Mouse (Mus musculus) frontal cortex, adult 2 months (tissue): Measurements from ENCODE around the gene Fam114a2. TPM values are rescaled to one million over a fixed set of nuclear protein-coding genes. Genes with fewer than 3 reads are reported as not detected.
"Not testable (repeated sequence)": the region's sequence is repeated elsewhere in the genome, so short reads cannot be mapped to it uniquely, and the experiment has no call there.

Experiments used
- DNase-seq, 2 experiments: peaks; one replicate each; pipeline ENCODE4 v3.0.0; 2022; ENCODE audit warnings: low spot score in 1 of 2; ENCODE audit errors: extremely low spot score in 1 of 2
- polyA plus RNA-seq: library from polyadenylated mRNA; depleted of rRNA; stranded (reverse); fragments of >200 nt; gene quantifications from 2 replicates; pipeline ENCODE4 v1.2.3, GENCODE M21; 2012; rRNA removed

Fam114a2 gene
- 42.2 and 42.7 TPM in 2 replicates for polyA plus RNA-seq

DNA sequence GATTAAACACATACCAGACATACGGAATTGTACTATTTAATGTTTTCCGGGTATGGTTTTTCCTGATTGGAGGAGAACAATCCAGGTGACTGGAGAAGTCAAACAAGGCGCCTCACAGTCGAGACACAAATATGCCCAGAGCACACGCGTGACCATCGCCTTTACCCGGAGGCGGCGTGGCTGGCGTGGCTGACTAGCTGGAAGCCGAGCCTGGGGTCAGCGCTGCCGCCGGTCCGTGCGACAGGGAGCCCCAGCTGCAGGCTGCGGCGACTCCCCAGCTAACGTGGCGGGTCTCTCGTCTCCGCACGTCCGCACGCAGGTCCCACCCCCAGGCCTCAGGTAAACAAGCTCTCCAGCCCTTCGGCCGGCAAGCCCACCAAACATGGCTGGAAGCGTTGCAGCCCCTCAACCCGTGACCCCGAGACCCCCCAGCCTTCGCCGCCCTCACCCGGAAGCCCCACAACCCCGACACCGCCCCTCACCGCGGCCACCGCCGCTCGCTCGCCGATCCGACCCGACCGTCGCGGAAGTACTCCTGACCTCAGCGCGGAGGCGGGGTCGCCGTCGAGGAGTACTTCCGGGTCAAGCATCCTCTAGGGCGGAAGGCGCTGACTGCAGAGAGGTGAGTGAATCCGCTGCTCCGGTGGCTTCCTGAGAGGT is at the start of gene Fam114a2, which contains the start of gene Mfap3:
Gene Fam114a2 (minus strand): TSS at position 527 of the 660 bp plus-strand sequence.
Gene Mfap3 (plus strand): TSS at position 574 of the 660 bp plus-strand sequence.
- peak; percentile 67 to 93 for DNase-seq

DNA sequence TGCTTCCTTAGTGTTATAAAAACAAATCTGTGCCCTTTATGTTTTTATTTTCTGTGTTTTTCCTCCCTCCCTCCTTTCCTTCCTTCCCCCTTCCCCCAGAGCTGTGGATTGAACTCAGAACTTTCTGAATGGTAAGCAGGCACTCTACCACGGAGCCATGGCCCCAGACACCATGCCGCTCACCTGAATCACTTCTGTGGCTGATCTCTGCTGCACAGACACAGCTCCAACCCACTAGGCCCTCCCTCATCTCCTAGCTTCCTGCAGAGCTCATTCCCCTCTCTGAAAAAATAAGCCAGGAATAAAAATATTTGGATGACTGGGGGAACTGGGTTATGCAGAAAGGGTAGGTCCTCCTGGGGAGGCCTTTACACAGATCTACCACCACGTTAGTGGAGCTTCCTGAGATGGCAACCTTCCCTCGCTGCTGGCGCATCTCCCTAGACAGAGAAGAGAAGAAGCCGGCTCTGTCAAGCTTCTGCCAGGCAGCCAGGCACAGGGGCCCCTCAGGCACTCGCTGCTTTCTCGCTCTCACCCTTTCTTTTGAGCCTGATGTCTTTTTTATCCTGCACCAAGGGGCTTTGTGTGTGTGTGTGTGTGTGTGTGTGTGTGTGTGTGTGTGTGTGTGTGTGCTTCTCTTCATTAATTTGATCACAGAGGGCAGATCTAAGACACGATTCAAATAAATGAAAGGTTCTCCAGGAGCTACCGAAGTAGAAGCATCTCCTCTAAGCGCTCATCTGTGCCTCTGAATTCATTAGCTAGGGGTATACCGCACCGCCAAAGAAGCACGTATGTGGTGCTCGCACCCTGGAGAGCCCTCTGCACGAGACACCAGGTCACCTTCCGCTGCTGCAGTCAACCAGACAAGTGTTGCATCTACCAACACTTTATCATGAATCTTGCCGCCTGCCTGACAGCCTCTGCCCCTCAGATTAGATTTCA is 47.9 kb upstream of the Fam114a2 start:
- DNase-seq: peak in 1 of 2 experiments; percentile 18

DNA sequence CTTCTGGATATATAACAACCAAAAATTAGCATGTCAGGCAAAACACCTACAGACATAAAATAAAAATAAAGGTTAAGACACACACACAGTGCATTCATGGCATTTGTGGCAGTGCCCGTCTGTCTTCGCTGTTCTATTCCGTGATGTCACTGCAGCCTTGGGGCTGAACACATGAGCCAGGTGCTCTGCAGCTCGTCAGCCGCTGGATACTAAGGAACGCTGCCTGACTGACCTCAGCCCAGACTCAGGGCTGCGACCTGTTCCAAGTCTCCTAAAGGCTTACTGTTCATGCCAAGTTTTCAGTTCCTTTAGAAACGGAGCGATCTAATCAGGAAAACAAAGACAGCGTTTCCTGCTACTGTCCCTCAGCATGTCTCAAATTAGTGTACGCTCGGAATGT is 46.1 kb upstream of the Fam114a2 start:
- DNase-seq: no peak

DNA sequence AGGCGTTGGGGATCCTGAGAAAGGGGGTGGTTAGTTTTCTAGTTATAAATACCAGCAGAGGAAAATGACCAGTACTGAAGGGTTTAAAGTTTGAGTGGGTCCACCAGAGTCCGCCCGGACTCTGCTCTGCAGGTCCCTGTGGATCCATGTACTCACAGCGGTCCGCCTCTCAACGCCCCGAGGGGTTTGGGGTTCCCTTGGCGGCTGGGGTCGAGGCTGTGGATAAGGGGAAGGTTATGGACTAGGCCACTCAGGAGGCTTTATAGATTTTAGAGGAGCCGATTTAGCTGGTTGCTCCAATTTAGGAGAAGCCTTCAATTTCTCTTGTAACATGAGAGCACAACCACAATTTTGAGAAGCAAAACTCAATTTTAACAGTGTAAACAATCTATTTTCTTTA is 39.5 kb upstream of the Fam114a2 start:
- not testable (repeated sequence) for DNase-seq

DNA sequence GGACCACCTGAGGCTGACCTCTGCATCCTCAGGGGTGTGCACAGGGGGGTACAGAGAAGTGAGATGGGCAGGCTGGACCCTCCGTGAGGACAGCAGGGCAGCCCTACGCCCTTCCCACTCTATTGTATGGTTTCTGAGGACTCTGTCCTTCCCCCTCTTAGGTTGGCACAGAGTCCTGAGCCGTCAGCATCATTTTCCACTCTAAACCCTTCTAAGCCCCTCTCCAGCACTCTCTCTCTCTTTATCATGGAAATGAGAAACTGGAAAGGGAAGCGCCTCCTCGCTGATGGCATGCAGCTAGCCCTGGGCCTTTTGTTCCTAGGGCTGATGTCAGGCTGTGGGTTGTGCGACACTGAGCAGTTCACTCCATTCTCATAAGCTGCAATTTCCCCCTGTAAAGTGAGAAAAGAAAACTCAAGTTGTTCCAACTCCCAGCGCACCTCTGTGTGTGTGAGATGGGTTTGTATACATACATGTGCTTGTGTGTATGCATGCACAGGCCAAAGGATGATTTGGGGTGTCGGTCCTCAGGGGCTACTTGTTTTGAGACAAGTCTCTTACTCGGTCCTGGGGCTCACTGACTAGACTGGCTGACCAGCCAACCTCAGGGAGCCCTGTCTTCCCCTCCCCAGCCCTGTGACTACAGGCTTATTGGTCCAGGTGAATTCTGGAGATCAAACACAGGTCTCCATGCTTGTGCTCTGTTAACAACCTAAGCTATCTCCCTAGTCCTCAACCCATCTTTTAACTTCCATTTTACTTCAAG is 34.8 kb upstream of the Fam114a2 start:
- no peak for DNase-seq

DNA sequence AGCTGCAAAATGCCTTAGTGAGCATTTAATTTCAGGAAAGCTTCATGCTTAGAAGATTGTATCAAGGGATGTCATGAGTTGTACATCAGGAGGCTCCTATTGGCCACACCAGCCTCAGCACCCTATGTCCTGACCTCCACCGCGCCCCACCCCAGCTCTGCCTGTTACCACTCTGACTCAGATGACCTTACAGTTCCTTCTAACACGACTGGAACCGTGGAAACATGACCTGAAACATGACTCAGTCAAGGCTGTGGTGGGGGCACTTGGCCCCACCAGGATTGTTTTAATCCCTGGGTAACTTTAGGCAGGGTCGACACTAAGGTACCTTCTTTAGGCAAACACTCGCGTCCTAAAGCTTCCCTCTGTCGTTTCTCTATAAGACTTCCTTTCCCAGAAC is 32.6 kb upstream of the Fam114a2 start:
- DNase-seq: no peak

DNA sequence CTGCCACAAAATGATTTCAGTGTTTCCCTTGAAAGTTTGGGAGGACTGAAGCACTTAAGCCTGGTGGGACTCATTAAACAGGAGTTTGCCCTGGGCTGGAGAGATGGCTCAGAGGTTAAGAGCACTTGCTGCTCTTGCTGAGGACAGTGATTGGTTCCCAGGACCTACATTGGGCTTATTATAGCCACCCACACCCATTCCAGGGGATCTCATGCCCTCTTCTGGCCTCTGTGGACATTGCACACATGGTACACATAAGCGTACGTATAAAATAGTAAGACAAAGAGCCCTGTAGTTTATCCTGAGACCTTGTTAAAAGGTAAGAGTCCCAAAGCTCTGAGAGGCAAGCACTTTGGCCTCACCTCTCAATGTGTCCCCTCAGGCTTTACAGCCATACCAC is 31.8 kb upstream of the Fam114a2 start:
- no peak for DNase-seq

DNA sequence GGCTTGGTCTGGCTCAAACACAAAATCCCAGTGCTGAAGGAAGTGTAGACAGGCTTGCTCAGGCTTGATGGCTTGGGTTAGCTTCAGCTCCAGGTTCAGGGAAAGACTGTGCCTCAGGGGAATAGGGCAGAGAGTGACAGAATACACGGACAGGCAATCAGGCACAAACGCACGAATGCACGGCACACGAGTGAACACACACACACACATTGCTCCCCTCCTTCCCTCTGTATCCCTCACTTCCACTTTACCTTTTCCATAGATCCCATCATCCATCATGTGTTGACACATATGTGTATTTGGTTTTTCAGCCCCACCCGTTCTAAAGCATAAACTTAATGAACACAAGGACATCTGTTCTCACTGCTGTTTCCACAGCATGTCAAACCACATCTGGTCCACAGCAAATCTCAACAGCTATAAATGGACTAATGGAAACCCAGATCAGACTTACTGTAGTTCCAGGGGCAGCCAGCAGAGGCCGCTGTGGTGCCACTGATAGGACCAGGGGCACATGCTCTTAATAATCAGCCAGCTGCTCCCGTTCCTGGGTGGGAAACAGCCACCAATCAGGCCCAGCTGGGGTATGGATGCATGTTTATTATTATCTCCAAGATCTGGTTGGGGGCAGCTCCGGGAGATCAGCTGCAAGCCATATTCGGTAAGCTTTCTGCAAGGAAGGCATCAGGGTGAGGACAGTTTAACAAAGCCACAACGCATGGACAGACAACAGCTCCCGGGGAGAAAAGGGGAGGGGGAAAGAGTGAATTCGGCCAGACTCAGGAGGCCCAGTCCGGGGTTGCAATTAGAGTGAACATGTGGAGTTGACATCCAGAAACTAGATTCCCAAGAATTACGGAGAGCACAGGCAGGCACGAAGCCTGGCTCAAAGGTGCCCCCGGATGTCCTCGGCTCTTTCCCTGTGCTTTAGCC is 30.5 kb upstream of the Fam114a2 start:
- DNase-seq: peak; percentile 53 to 89

DNA sequence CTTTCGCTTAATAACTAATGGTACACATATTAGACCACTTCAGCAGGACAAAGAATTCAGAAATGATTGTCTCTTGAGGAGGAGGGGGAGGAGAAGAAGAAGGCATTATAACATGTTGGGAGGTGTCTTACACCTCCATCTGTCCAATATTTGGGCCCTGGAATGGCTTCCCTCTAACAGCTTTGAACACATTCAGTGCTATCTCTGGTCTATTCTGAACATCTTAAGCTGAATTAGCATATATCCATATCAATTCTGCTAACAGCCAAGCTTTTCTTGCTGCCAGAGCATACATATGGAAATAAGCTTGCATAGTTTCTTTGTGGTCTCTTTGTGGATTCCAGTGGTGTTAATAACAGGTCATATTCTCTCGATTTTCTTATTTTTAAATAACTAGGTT is 22.3 kb upstream of the Fam114a2 start:
- no peak for DNase-seq

DNA sequence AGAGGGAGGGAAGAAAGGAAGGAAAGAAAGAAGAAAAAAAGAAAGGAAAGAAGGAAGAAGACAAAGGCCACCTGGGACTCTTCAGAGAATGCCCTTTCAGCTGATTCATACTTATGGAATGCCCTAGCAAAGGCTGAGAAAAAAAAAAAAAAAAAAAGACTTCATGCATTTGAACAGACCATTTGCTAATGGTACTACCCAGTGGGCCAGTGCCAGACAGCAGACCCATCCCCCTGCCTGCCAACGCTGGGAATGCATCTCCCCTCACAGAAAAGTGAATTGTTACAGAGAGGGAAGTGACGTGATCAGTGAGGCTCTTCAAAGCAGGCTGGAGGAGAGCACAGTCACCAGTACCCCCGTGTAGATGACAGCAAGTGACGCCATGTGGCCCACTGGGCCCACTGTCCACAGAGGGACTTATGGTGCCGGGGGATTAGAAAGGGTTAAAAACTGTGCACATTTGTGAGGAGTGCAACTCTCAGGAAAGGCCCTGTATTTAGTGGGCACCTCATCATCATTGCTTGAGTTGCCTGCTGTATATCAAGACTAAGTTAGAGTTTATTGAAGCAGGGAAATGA is 21.5 kb upstream of the Fam114a2 start:
- DNase-seq: no peak

DNA sequence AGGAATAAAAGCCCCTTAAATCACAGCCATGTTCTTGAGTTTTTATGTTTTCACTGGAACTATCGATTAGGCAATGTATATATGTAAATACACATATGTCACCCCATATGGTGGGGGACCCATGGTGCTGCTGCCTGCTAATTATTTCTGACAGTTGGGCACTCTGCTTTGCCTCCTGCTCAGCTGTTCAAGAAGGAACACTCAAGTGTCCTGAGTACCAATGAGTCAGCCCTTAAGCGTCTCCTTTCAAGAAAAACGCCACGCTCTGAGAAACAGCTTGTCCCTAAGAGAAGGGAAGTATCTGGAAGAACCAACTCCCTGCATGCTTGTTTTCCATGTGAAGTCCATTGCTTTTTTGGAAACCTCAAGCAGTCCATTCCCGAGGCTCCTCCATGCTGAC is 17.5 kb upstream of the Fam114a2 start:
- no peak for DNase-seq

DNA sequence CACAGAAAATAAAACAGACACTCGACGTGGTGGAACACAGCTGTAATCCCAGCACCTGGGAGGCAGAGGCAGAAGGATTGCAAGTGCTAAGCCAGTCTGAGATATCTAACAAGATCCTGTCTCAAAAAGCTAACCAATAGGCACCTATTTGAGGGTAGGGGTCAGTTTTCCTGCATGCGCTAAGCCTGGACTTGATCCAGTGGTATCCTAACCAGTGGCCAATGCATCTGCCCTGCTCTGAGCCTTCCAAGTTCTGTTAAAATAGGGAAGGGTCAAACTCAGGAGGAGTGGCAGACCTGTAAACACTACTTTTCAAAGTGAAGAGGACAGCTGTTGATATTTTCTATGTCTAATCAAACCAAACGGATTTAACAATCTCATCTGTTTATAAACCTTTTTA is 13.9 kb upstream of the Fam114a2 start:
- DNase-seq: no peak

DNA sequence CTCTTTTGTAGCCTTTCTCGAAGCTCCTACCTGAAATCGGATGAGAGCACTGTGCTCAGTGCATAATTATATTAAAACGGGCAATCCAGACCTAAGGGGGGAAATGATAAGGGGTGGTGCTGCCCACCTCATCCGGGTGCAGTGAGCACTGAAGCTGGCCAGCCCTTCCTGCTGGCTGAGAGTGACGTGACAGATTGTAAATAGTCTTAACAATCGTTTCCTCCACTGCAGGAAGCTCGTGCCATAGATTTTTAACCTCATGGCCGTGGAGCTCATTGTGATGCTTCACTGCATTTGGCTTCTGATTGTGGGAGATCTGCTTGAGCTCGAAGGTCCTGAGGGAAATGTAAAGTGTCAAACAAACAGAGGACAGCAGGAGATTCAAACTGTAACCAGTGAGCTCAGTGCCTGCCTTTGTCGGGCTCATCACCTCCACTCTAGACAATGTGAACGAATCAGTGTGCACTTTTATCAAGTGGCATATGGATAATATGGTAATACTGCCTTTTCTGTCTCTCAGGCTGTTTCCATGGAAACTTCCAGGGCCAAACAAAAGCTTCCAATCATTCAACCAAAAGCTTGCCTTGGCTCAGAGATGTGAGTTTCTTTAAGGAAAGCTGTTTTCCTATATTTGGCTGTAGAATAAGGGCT is 13.0 kb upstream of the Fam114a2 start:
- DNase-seq: peak in 1 of 2 experiments; percentile 15

DNA sequence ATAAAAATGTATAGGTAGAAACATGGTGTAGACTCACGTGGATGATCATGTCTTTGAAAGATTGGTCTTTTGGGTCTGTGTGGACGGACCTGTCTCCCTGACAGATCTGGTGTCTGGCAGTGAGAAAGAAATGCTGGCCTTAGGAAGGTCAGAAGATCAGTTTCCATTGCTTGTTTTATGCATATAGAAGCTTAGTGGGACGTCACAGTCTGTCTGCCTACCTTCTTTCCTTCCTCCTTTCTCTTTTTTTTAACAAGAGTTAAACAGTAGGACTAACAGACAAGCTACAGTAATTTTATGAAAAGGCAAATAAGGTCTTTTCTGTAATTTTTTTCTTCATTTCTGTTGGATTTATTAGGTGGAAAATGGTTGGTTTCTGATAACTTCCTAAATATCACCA is 10.7 kb upstream of the Fam114a2 start:
- DNase-seq: no peak

DNA sequence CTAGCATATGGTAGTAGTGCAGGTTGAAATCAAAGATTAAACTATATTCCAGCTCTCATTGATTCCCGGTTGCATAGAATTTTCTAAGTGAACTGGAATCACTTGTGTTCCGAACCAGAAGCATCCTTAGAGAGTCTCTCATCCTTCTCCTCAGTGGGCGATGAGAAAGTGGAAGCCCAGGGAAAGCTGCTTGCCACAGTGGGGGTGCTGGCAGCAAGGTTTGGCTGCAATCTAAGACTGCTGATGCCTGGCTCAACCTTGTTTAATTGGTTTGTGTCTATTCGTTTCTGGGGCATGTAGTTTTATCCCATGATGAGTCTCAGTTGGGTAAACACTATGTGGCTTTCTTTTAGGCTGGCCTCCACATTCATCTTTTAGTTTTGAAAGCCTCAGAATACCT is 9.1 kb upstream of the Fam114a2 start:
- DNase-seq: no peak

DNA sequence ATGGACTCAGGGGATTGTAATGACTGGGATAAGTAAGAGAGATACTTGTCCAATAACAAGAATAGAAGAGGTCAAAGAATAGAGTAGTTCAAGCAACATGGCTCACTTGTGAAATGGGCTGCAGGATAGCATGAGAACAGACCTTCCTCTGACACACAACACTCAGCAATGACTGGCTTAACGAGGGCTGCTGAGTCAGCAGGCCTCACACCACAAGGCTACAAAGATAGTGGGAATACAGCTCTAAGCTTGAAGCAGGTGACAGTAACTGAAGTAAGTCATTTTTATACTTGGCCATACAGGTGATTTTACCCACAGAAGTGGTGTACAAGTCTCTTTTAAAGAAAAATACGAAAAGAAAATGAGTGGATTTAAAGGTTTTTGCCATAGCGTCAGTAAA is 7.5 kb upstream of the Fam114a2 start:
- DNase-seq: no peak

DNA sequence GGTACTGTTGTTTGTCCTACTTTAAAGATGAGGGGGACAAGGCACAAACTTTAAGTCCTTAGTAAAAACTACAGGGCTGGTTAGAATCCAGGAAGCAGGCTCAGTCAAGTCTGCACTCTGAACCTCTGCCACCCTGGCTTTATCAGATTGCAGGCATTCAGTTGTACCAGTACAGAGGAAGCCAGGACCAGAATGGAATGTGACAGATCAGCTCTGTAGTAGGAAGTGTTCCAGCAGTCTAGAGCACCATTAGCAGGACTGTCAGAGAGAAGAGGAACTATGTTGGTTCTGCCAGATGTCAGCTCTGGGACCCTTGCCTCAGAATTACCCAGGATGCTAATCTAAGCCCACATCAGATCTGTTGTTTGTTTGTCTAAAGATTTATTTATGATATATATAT is 6.2 kb upstream of the Fam114a2 start:
- DNase-seq: no peak

DNA sequence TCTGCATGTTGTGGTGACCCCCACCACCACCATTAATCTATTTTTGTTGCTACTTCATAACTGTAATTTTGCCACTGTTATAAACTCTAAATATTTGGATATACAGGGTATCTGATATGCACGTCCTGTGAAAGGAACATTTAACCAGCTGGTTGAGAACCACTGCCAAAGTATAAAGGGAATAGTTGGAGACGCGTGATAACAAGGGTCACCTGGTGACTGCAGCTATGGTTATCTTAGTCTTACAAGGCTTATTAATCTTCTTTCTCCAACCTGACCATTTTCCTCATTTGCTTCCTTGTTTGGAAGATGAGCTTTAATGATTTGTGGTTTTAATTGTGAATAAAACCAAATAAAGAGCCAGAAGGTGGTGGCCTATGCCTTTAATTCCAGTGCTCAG is 5.0 kb upstream of the Fam114a2 start:
- DNase-seq: no peak

DNA sequence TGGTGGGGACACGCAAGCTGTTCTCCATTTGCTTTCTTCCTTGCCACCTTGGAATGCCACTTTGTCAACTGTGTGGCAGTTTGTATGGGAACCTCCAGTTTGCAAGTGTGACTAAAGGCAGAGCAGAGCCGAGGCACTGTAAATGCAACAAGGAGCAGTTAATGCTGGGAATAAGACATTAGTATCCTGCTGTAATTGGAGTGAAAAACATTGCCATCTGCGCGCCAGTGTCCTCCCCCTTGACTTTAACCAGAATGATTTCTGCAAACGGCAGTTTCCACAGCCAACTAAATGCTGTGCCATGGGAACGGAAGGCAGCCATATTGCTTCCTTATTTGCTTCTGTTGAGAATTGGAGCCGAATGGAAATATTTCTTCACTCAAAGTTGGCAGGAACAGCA is 3.6 kb upstream of the Fam114a2 start:
- peak; percentile 66 to 75 for DNase-seq
